Mouse (Mus musculus) telencephalon, adult 2 months (tissue): ENCODE data around the gene Hmx2.

Source experiments
- DNase-seq: peaks from one replicate; pipeline ENCODE4 v3.0.0-alpha.2; 2011; ENCODE audit warnings: low read depth, low spot score

Gene Hmx2

DNA sequence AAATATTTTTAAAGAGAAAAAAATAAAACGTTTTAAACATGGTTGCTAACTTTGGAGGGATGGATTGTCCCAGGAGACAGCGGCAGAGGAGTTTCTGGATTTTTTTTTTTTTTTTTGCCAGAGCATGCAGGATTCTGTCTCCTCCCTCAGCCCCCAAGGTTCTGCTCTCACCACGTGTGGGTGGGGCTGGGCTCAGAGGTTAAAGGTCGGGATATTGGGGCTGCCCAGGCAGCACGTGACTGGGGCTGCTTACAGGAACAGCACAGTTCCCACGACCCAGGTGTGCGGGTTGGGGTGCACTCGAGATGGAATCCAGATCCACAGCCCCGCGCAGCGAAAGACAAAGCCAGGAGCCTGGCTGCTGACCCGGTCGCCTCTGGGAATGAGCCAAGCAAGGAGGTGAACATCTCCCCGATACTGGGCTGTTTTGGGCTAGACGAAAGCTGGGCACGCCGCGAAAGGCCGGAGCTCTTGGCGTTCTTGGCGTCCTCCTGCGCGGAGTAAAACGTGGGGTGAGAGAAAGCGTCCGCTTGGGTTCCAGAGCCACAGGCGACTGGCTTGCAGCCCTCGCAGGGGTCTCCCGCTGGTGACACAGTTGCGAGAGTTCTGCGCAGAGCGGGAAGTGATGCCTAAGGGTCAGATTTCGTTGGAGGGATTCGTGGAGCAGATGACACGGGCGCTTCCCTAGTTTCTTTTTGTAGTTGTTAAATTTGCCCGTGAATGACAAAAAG is 8.1 kb downstream of the Hmx2 start:
- no peak for DNase-seq

DNA sequence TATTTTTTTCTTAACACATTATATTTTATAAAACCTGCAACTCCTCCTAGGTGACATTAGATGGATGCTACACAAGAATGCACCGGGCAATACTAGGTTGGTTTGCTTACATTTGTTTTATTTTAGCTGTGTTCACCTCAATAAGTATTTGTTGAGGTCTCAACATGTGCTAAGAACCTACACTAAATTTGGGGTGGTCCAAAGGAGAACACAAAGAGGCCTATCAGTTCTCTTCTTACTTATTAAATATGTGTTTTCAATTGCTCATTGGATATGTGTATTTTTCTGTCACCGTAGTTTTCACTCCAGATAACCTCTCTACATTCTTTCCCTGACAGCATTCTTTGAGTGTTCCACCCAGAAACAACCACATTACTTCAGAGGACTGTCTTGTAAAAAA is 9.2 kb downstream of the Hmx2 start:
- no peak for DNase-seq

- peak; percentile 99 for DNase-seq
Observed at GRCm38 (mm10) chr7:131559986-131560696, 11.6 kb downstream of the Hmx2 start, which contains the start of gene Bub3. Gene Bub3, plus strand, starts transcription at chr7:131560222.

- no peak for DNase-seq
Observed at GRCm38 (mm10) chr7:131560697-131561042, 12.1 kb downstream of the Hmx2 start.

DNA sequence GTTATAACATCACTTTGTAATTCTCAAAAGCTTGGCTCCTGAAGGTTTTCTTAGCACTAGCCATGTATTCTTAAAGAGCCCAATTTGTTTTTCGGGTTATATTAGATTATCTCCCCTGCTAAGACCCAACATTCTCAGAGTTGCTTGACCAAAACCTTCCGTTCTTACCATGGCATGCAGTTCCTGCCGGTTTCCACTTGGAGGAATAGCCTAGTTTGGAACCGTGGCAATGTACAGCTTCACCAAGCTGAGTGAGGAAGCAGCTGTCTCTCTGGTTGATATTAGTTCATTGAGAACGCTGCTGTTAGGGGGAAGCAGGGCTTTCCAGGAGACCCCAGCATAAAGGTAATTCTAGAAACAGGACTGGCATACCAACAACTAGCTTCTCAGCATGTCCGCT is 26.7 kb downstream of the Hmx2 start:
- no peak for DNase-seq

DNA sequence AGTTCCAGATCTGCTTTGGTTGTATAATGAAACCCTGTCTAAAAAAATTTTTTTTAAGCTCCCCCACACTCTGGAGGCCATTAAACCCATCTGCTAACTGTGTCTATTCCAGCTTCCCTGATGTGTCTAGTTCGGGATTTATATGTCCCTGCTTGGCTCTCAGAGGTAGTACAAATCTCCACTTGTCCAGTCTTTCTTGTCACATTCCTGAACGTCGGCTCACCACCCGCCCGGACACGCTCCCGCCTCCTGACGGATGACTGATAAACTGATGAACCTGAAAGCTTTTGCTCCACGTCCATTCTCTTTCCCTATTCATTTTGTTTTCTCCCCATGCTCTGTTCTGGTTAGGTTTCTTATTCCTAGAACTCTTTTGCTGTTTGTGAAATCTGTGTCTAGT is 33.6 kb downstream of the Hmx2 start:
- no peak for DNase-seq

- no peak for DNase-seq
Observed at GRCm38 (mm10) chr7:131585551-131585950, 37.0 kb downstream of the Hmx2 start.

DNA sequence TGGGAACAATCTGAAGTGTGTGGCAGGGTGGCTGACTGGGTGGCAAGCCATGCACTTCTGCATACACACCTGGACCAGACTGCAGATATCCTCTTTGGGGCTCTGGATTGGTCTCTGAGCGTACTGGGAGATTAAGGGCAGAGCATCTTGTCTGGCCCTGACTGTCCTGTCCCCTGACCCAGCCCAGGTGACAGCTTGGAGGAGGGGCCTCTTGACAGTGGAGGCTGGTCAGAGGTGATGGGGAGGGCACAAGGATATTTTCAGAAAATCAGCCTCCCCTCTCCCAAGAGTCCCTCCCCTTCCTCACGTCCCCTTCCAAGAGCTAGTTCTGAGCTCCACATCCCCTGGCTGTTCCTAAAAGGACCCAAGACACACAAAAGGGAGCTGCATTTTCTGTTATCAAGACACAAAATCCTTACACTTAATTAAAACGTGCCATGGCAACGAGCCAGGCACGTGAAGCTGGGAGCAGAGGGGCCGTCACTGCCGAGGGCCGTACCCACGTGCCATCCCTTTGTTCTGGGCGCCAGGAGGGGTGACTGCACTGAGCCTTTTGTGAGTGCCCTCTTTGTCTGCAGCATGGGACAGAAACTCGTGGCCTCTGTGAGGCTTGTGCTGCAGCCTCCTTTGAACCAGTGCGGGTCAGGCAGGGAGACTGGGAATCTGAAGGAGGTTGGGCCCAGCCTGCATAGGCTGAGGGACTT is 49.4 kb downstream of the Hmx2 start:
- DNase-seq: no peak

GRCm38 (mm10) chr7:131598483-131598824 is 49.9 kb downstream of the Hmx2 start:
- peak; percentile 16 for DNase-seq

GRCm38 (mm10) chr7:131602106-131602505 is 53.5 kb downstream of the Hmx2 start:
- DNase-seq: no peak

GRCm38 (mm10) chr7:131603186-131603585 is 54.6 kb downstream of the Hmx2 start:
- no peak for DNase-seq

- no peak for DNase-seq
Observed at GRCm38 (mm10) chr7:131604946-131605345, 56.4 kb downstream of the Hmx2 start.

DNA sequence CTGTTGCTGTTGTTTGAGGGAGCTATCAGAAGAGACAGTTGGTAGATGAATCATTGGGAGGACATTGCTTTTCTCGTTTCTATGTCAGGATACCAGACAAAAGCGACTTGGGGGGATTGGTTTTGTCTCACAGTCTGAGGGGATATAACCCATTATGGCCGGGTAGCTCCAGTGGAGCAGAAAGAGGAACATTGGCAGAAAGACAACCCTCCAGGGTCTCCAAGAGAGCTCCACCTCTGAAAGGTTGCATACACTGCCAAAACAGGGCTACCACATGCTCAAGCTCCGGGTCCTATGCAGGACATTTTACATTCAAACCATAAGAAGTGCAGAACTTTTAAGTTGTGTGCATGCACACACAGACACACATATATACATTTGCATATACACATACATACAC is 56.9 kb downstream of the Hmx2 start:
- DNase-seq: no peak
